Mouse (Mus musculus) MEL (cell line): ENCODE measurements around the gene Tanc1. TPM values are rescaled to one million over a fixed set of nuclear protein-coding genes. Genes with fewer than 3 reads are reported as not detected.

Experiments
- DNase-seq: peaks from one replicate; pipeline ENCODE4 v3.0.0; 2011; ENCODE audit warnings: low read depth, low spot score
- H3K27ac ChIP-seq: 2 replicates; pipeline ENCODE4 v1.5.1; 2012; ENCODE audit warnings: low read depth, mild to moderate bottlenecking, control low read depth, low read length, moderate library complexity; ENCODE audit not compliant: control insufficient read depth
- H3K27me3 ChIP-seq, 2 experiments: fragments of 150-350 bp in 1 of 2; sonication (generic) in 1 of 2; 2 replicates each; pipeline ENCODE4 v1.6.1; 2012; ENCODE audit warnings: low read length in 2 of 2, mild to moderate bottlenecking in 2 of 2, improper control_type of control experiment in 1 of 2, moderate library complexity in 1 of 2; ENCODE audit not compliant: insufficient read depth in 2 of 2, control insufficient read depth in 1 of 2
- H3K36me3 ChIP-seq, 2 experiments: 2 replicates each; pipeline ENCODE4 v1.6.1; 2012 to 2014; ENCODE audit warnings: low read length in 2 of 2, improper control_type of control experiment in 1 of 2, inconsistent platforms in 1 of 2, mild to moderate bottlenecking in 1 of 2; ENCODE audit not compliant: insufficient read depth in 2 of 2, control insufficient read depth in 1 of 2
- H3K4me1 ChIP-seq, 2 experiments: fragments of 150-350 bp in 1 of 2; sonication (generic) in 1 of 2; 2 replicates each; pipeline ENCODE4 v1.6.1; 2012; ENCODE audit warnings: low read length in 2 of 2, improper control_type of control experiment in 1 of 2, mild to moderate bottlenecking in 1 of 2; ENCODE audit not compliant: insufficient read depth in 2 of 2, control insufficient read depth in 1 of 2
- H3K4me3 ChIP-seq, 2 experiments: fragments of 150-350 bp in 1 of 2; sonication (generic) in 1 of 2; 2 replicates each; pipeline ENCODE4 v1.5.1; 2012; ENCODE audit warnings: low read depth in 2 of 2, low read length in 2 of 2, mild to moderate bottlenecking in 2 of 2, moderate library complexity in 2 of 2, control low read depth in 1 of 2, improper control_type of control experiment in 1 of 2; ENCODE audit not compliant: control insufficient read depth in 1 of 2, insufficient read depth in 1 of 2
- H3K79me2 ChIP-seq: 2 replicates; pipeline ENCODE4 v1.6.1; 2012; ENCODE audit warnings: mild to moderate bottlenecking, low read length, moderate library complexity; ENCODE audit not compliant: control insufficient read depth, poor library complexity, insufficient read depth
- H3K9ac ChIP-seq: 2 replicates; pipeline ENCODE4 v1.6.1; 2012; ENCODE audit warnings: low read depth, mild to moderate bottlenecking, control low read depth, low read length, moderate library complexity; ENCODE audit not compliant: control insufficient read depth, poor library complexity, severe bottlenecking
- H3K9me3 ChIP-seq: fragments of 150-350 bp; sonication (generic); replicated peaks from 2 replicates; pipeline ENCODE4 v1.6.1; 2012; ENCODE audit warnings: mild to moderate bottlenecking, low read length, improper control_type of control experiment, moderate library complexity; ENCODE audit not compliant: insufficient read depth
- BHLHE40 ChIP-seq: IDR thresholded peaks from 2 replicates; pipeline ENCODE4 v1.6.1; 2012; ENCODE audit warnings: low read depth, mild to moderate bottlenecking, inconsistent platforms, low read length, improper control_type of control experiment, borderline replicate concordance
- CHD1 ChIP-seq: IDR thresholded peaks from 2 replicates; pipeline ENCODE4 v1.6.1; 2012; ENCODE audit warnings: low read depth, mild to moderate bottlenecking, inconsistent platforms, low read length, improper control_type of control experiment
- CHD2 ChIP-seq: IDR thresholded peaks from 2 replicates; pipeline ENCODE4 v1.6.1; 2011; ENCODE audit warnings: low read length, improper control_type of control experiment
- CTCF ChIP-seq, 3 experiments: IDR thresholded peaks in 2 of 3; conservative IDR thresholded peaks in 1 of 3; 2 replicates each; pipeline ENCODE4 v1.5.1; 2011 to 2012; ENCODE audit warnings: low read length in 3 of 3, low read depth in 2 of 3, mild to moderate bottlenecking in 2 of 3, improper control_type of control experiment in 1 of 3, inconsistent platforms in 1 of 3, mixed read lengths in 1 of 3, moderate library complexity in 1 of 3; ENCODE audit not compliant: control insufficient read depth in 1 of 3, insufficient read depth in 1 of 3, poor library complexity in 1 of 3, severe bottlenecking in 1 of 3
- ELF1 ChIP-seq: IDR thresholded peaks from 2 replicates; pipeline ENCODE4 v1.6.1; 2014; ENCODE audit warnings: low read depth, mild to moderate bottlenecking, inconsistent platforms, low read length, improper control_type of control experiment, moderate library complexity
- ETS1 ChIP-seq: IDR thresholded peaks from 2 replicates; pipeline ENCODE4 v1.6.1; 2012; ENCODE audit warnings: low read depth, mild to moderate bottlenecking, inconsistent platforms, low read length, improper control_type of control experiment, moderate library complexity
- GABPA ChIP-seq: IDR thresholded peaks from 2 replicates; pipeline ENCODE4 v1.6.1; 2012; ENCODE audit warnings: low read depth, mild to moderate bottlenecking, inconsistent platforms, low read length, improper control_type of control experiment, moderate library complexity
- HCFC1 ChIP-seq: IDR thresholded peaks from 2 replicates; pipeline ENCODE4 v1.6.1; 2012; ENCODE audit warnings: low read depth, mild to moderate bottlenecking, inconsistent platforms, low read length, improper control_type of control experiment, moderate library complexity
- KAT2A ChIP-seq: conservative IDR thresholded peaks from 2 replicates; pipeline ENCODE4 v1.6.1; 2012; ENCODE audit warnings: low read depth, low read length, improper control_type of control experiment, inconsistent platforms
- MAZ ChIP-seq: IDR thresholded peaks from 2 replicates; pipeline ENCODE4 v1.6.1; 2012; ENCODE audit warnings: low read depth, mild to moderate bottlenecking, inconsistent platforms, low read length, improper control_type of control experiment
- MXI1 ChIP-seq: IDR thresholded peaks from 2 replicates; pipeline ENCODE4 v1.6.1; 2011; ENCODE audit warnings: mild to moderate bottlenecking, low read depth, low read length, improper control_type of control experiment
- MYB ChIP-seq: IDR thresholded peaks from 2 replicates; pipeline ENCODE4 v1.6.1; 2011; ENCODE audit warnings: mild to moderate bottlenecking, low read depth, low read length, improper control_type of control experiment
- NELFE ChIP-seq: IDR thresholded peaks from 2 replicates; pipeline ENCODE4 v1.6.1; 2011; ENCODE audit warnings: low read depth, low read length, improper control_type of control experiment
- POLR2A ChIP-seq, 2 experiments: IDR thresholded peaks; 2 replicates each; pipeline ENCODE4 v1.6.1; 2011 to 2012; ENCODE audit warnings: low read length in 2 of 2, mild to moderate bottlenecking in 2 of 2, control low read depth in 1 of 2, improper control_type of control experiment in 1 of 2, low read depth in 1 of 2, moderate library complexity in 1 of 2; ENCODE audit not compliant: control insufficient read depth in 1 of 2, insufficient read depth in 1 of 2, poor library complexity in 1 of 2
- RAD21 ChIP-seq: IDR thresholded peaks from 2 replicates; pipeline ENCODE4 v1.6.1; 2011; ENCODE audit warnings: mild to moderate bottlenecking, low read depth, low read length, improper control_type of control experiment
- RCOR1 ChIP-seq: IDR thresholded peaks from 2 replicates; pipeline ENCODE4 v1.6.1; 2012; ENCODE audit warnings: low read depth, mild to moderate bottlenecking, inconsistent platforms, low read length, improper control_type of control experiment
- SMC3 ChIP-seq: IDR thresholded peaks from 2 replicates; pipeline ENCODE4 v1.6.1; 2011; ENCODE audit warnings: low read depth, low read length, improper control_type of control experiment
- UBTF ChIP-seq: IDR thresholded peaks from 2 replicates; pipeline ENCODE4 v1.6.1; 2012; ENCODE audit warnings: low read depth, mild to moderate bottlenecking, inconsistent platforms, low read length, improper control_type of control experiment, moderate library complexity, borderline replicate concordance; ENCODE audit not compliant: insufficient read depth
- USF1 ChIP-seq: IDR thresholded peaks from 2 replicates; pipeline ENCODE4 v1.6.1; 2014; ENCODE audit warnings: low read depth, mild to moderate bottlenecking, inconsistent platforms, low read length, improper control_type of control experiment, moderate library complexity
- USF2 ChIP-seq, 2 experiments: IDR thresholded peaks; 2 replicates each; pipeline ENCODE4 v1.6.1; 2011 to 2012; ENCODE audit warnings: improper control_type of control experiment in 2 of 2, low read length in 2 of 2, borderline replicate concordance in 1 of 2, inconsistent platforms in 1 of 2, low read depth in 1 of 2, mild to moderate bottlenecking in 1 of 2; ENCODE audit not compliant: insufficient read depth in 1 of 2
- ZNF384 ChIP-seq: IDR thresholded peaks from 2 replicates; pipeline ENCODE4 v1.6.1; 2012; ENCODE audit warnings: low read depth, mild to moderate bottlenecking, inconsistent platforms, low read length, improper control_type of control experiment
- polyA plus RNA-seq, 2 experiments: library from polyadenylated mRNA; stranded (reverse) in 1 of 2; unstranded in 1 of 2; fragments of >175 nt in 1 of 2; fragments of >200 nt in 1 of 2; gene quantifications; 2 replicates each; pipeline versions ENCODE4 v1.2.1 to v1.2.4; 2012; ENCODE audit warnings: low replicate concordance in 2 of 2, low read depth in 1 of 2; ENCODE audit not compliant: insufficient read length in 2 of 2, insufficient read depth in 1 of 2, missing spikeins in 1 of 2
- total RNA-seq: library from RNA; depleted of rRNA; stranded (reverse); fragments of 300-350 nt; gene quantifications from 2 replicates; pipeline ENCODE4 v1.2.3, GENCODE M21; 2012

Gene Tanc1
- total and polyA plus RNA-seq, 3 experiments, result 0.54 to 0.78 TPM; not detected in 1

DNA sequence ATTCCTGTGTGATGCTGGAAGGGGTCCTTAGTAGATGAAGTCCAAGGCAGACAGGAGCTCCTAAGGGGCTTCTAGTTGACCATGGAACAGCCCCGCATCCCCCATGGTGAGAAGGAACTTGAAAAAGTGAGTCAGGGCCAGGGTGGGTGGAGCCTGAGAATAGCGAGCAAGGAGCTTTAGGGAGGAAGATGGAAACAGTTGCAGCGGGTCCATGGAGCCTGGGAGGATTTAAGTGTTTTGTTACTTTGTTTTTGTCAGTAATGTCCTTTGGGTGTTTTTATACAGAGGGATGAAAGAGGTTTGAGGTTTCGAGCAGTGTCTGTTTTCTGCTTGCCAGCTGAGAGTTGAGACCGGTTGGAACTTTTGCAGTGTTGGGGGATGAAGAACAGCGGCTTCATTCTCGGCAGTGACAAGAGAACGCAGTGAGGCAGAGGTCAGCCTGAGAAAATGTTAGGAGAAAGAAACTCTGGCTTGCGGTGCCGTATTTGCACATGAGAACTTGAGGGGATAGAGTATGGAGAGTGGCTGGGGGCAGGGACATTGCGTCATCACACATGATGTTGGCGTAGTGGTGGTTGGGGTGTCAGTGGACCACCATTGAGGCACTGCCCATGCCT lies 130.8 kb downstream of the Tanc1 start:
- no peak overlapping the region for H3K9ac ChIP-seq
- TF ChIP-seq MYB (no peak), NELFE (no peak), CHD1 (no peak), CHD2 (no peak), ELF1 (no peak), USF2 (IDR thresholded peaks at IDR 0.05; ENCODE audit: borderline replicate concordance in 1 of 2, insufficient read depth in 1 of 2, low read depth in 1 of 2, low read length in 2 of 2) (no peak), RCOR1 (no peak), ETS1 (no peak), BHLHE40 (no peak)
- no peaks in the 10 kb centered on the region for H3K27me3 ChIP-seq
- H3K79me2 ChIP-seq, result no peaks in the 10 kb centered on the region
- no peak for DNase-seq
- no peaks in the 10 kb centered on the region; a peak in 1 of 4 replicates for H3K36me3 ChIP-seq
- no peaks in the 10 kb centered on the region for H3K9me3 ChIP-seq
- H3K27ac ChIP-seq, result no peak overlapping the region
- H3K4me1 ChIP-seq, result peaks cover 0 to 7% of the 10 kb centered on the region in 2 experiments; a peak in 3 of 4 replicates
- no peak overlapping the region for H3K4me3 ChIP-seq

DNA sequence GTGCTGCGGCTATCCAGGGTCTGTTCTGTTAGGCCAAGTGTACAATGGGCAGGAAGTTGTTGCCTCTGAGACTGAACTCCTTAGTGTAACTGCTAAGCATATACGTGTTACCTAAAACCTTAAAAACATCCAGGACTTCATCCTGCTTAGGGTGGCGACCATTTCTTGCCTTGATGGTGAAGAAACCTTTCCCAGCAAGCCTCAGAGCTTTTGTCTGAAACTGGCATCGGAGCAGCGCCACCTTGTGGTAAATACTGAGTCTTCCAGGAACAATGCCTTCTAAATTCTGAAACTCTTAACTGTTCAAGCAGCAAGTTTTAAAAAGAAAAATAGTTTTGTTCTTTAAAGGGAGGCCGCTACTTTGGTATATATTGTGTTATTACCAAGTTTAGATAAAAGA lies 133.6 kb downstream of the Tanc1 start:
- peaks cover 0 to 7% of the 10 kb centered on the region in 2 experiments; a peak in 3 of 4 replicates for H3K4me1 ChIP-seq
- H3K27ac ChIP-seq, result no peak overlapping the region
- H3K79me2 ChIP-seq, result no peaks in the 10 kb centered on the region
- H3K9ac ChIP-seq, result no peak overlapping the region
- no peaks in the 10 kb centered on the region for H3K9me3 ChIP-seq
- TF ChIP-seq POLR2A (IDR thresholded peaks at IDR 0.05; ENCODE audit: control insufficient read depth in 1 of 2, insufficient read depth in 1 of 2, low read depth in 1 of 2, low read length in 2 of 2, poor library complexity in 1 of 2), result no peak
- peak; percentile 54 to 64 (median 58) for TF ChIP-seq CTCF (IDR thresholded peaks at IDR 0.05 in 2 of 3, conservative IDR thresholded peaks at IDR 0.05 in 1 of 3; ENCODE audit: control insufficient read depth in 1 of 3, insufficient read depth in 1 of 3, low read depth in 2 of 3, low read length in 3 of 3, poor library complexity in 1 of 3, severe bottlenecking in 1 of 3)
- no peak for TF ChIP-seq USF1
- TF ChIP-seq MAZ, result no peak
- TF ChIP-seq KAT2A, result no peak
- TF ChIP-seq UBTF, result no peak
- TF ChIP-seq RAD21, result peak; percentile 24
- no peak for TF ChIP-seq ZNF384
- TF ChIP-seq HCFC1, result no peak
- no peak for TF ChIP-seq MXI1
- no peak for TF ChIP-seq GABPA
- peak; percentile 53 for TF ChIP-seq SMC3
- no peaks in the 10 kb centered on the region; a peak in 1 of 4 replicates for H3K36me3 ChIP-seq
- peak; percentile 55 for DNase-seq
- H3K4me3 ChIP-seq, result no peak overlapping the region
- no peaks in the 10 kb centered on the region for H3K27me3 ChIP-seq
